Mouse (Mus musculus) spleen, adult 18-20 months (tissue): Measurements from ENCODE around the gene Ttc30a1.
"Not testable (repeated sequence)": the region's sequence is repeated elsewhere in the genome, so short reads cannot be mapped to it uniquely, and the experiment has no call there.

Experiments
- DNase-seq, 2 experiments: peaks; one replicate each; pipeline ENCODE4 v3.0.0; 2022; ENCODE audit warnings: mixed read lengths in 2 of 2

Gene Ttc30a1

GRCm38 (mm10) chr2:75982626-75983025 lies 859 bp upstream of the Ttc30a1 start:
- DNase-seq = no peak

- DNase-seq = not testable (repeated sequence)
Observed at GRCm38 (mm10) chr2:75980933-75981439, 781 bp downstream of the Ttc30a1 start.

- not testable (repeated sequence) for DNase-seq
Observed at GRCm38 (mm10) chr2:75977752-75978368, 3.9 kb downstream of the Ttc30a1 start, which contains the start of gene Ttc30a2. Gene Ttc30a2, minus strand, starts transcription at chr2:75978170.

GRCm38 (mm10) chr2:75976070-75976469 lies 5.7 kb downstream of the Ttc30a1 start:
- DNase-seq = not testable (repeated sequence)

GRCm38 (mm10) chr2:75974131-75974530 lies 7.6 kb downstream of the Ttc30a1 start:
- DNase-seq = no peak

- peak in 1 of 2 experiments; percentile 36 for DNase-seq
Observed at GRCm38 (mm10) chr2:75964972-75965371, 16.8 kb downstream of the Ttc30a1 start.

GRCm38 (mm10) chr2:75964512-75964911 lies 17.3 kb downstream of the Ttc30a1 start:
- DNase-seq = peak; percentile 13 to 36

- DNase-seq = no peak
Observed at GRCm38 (mm10) chr2:75964051-75964450, 17.7 kb downstream of the Ttc30a1 start.

- DNase-seq = no peak
Observed at GRCm38 (mm10) chr2:75963211-75963840, 18.4 kb downstream of the Ttc30a1 start.

- DNase-seq = no peak
Observed at GRCm38 (mm10) chr2:75960366-75961330, 21.1 kb downstream of the Ttc30a1 start.

GRCm38 (mm10) chr2:75959850-75960365 lies 21.9 kb downstream of the Ttc30a1 start:
- no peak for DNase-seq

GRCm38 (mm10) chr2:75959183-75959849 lies 22.5 kb downstream of the Ttc30a1 start:
- DNase-seq = no peak

GRCm38 (mm10) chr2:75955709-75956108 lies 26.1 kb downstream of the Ttc30a1 start:
- DNase-seq = no peak

GRCm38 (mm10) chr2:75953320-75953719 lies 28.4 kb downstream of the Ttc30a1 start:
- no peak for DNase-seq

GRCm38 (mm10) chr2:75950685-75951084 lies 31.1 kb downstream of the Ttc30a1 start:
- DNase-seq = no peak

- peak; percentile 33 to 60 for DNase-seq
Observed at GRCm38 (mm10) chr2:75938117-75939063, 43.4 kb downstream of the Ttc30a1 start, which contains the start of gene Ttc30b. Gene Ttc30b, minus strand, starts transcription at chr2:75938585.

- DNase-seq = not testable (repeated sequence)
Observed at GRCm38 (mm10) chr2:75937520-75938116, 44.1 kb downstream of the Ttc30a1 start.

GRCm38 (mm10) chr2:75936685-75937084 lies 45.1 kb downstream of the Ttc30a1 start:
- not testable (repeated sequence) for DNase-seq

GRCm38 (mm10) chr2:75933541-75933940 lies 48.2 kb downstream of the Ttc30a1 start:
- no peak for DNase-seq

GRCm38 (mm10) chr2:75930941-75931340 lies 50.8 kb downstream of the Ttc30a1 start:
- no peak for DNase-seq
